Mouse (Mus musculus): ENCODE data around the gene Nkapd1.

DNA sequence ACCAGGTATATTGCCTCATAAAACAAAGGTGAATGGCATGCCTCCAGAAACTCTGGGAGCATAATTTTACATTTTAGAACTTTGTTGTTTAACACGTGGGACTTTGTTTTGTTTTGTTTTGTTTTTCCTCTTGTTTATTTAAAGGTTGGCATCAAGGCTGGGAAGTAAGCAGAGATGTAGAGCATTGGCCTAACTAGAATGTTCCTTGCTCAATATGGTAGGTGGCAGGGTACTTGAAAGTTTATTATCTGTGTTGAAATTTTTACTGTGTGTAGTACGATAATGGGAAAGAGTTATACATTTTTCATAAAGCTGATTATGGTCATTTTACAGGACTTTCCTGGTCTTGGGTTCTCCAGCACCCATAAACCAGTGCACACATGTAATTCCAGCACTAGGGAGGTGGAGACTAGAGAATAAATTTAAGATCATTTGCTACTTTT lies 55.3 kb downstream of the Nkapd1 start:
- TF ChIP-seq CTCF (IDR thresholded peaks at IDR 0.05; ENCODE audit: control insufficient read depth, insufficient read depth, insufficient read length), result no peak
- TF ChIP-seq MAX (IDR thresholded peaks at IDR 0.05), result no peak

Data from C2C12 (cell line).